Mouse (Mus musculus) spleen, adult 2 months (tissue): ENCODE measurements around the gene Abt1. TPM values are rescaled to one million over a fixed set of nuclear protein-coding genes. Genes with fewer than 3 reads are reported as not detected.
A peak's percentile ranks its signal among the peaks of the same experiment; 100 is the strongest.

Source experiments
- DNase-seq, 2 experiments: peaks; one replicate each; pipeline versions ENCODE4 v3.0.0 to v3.0.0-alpha.2; 2012 to 2021; ENCODE audit warnings: low spot score in 2 of 2, low read depth in 1 of 2
- H3K27ac ChIP-seq: fragments of 200-500 bp; 2 replicates; pipeline ENCODE4 v1.5.1; 2012; ENCODE audit warnings: low read length, inconsistent platforms; ENCODE audit not compliant: insufficient read depth
- H3K27me3 ChIP-seq: fragments of 200-500 bp; 2 replicates; pipeline ENCODE4 v1.6.1; 2012; ENCODE audit warnings: mild to moderate bottlenecking, moderate library complexity, low read length, inconsistent platforms; ENCODE audit not compliant: control insufficient read depth, insufficient read depth
- H3K36me3 ChIP-seq: fragments of 200-500 bp; 2 replicates; pipeline ENCODE4 v1.6.1; 2012; ENCODE audit warnings: mild to moderate bottlenecking, low read length, inconsistent platforms; ENCODE audit not compliant: control insufficient read depth, insufficient read depth
- H3K4me1 ChIP-seq: fragments of 200-500 bp; 2 replicates; pipeline ENCODE4 v1.6.1; 2011; ENCODE audit warnings: inconsistent platforms; ENCODE audit not compliant: control insufficient read depth, insufficient read depth, insufficient read length
- H3K4me3 ChIP-seq: fragments of 200-500 bp; 2 replicates; pipeline ENCODE4 v1.5.1; 2011; ENCODE audit warnings: mild to moderate bottlenecking, inconsistent platforms; ENCODE audit not compliant: insufficient read depth, insufficient read length; ENCODE audit errors: extremely low read depth
- CTCF ChIP-seq: fragments of 200-500 bp; IDR thresholded peaks from 2 replicates; pipeline ENCODE4 v1.5.1; 2011; ENCODE audit warnings: mild to moderate bottlenecking, inconsistent platforms; ENCODE audit not compliant: insufficient read depth, insufficient read length, insufficient replicate concordance; ENCODE audit errors: extremely low read depth
- POLR2A ChIP-seq: fragments of 200-500 bp; IDR thresholded peaks from 2 replicates; pipeline ENCODE4 v1.6.1; 2011; ENCODE audit warnings: low read depth, low read length, inconsistent platforms
- WGBS: fragments of 180-500 bp; shearing (Covaris S2); methylation state at CpG from one replicate; pipeline ENCODE4 v1.1.7; 2018; 5-methylcytosine and 5-hydroxymethylcytosine counted together
- polyA plus RNA-seq: library from polyadenylated mRNA; depleted of rRNA; stranded (reverse); fragments of >200 nt; gene quantifications from 2 replicates; pipeline ENCODE4 v1.2.3, GENCODE M21; 2012

The Abt1 gene
- polyA plus RNA-seq, 1 experiment, result 1.8 TPM

GRCm38 (mm10) chr13:23428166-23428993 lies 4.7 kb upstream of the Abt1 start:
- TF ChIP-seq POLR2A (no peak), CTCF (no peak)
- WGBS, result 87% methylated on average over 16 of the region's 16 CpGs
- no peak for DNase-seq
- no peak overlapping the region for H3K4me3 ChIP-seq
- H3K36me3 ChIP-seq, result no peaks in the 10 kb centered on the region
- H3K4me1 ChIP-seq, result peaks cover 5% of the 10 kb centered on the region; the same call in 1 of the 2 replicates
- no peaks in the 10 kb centered on the region for H3K27me3 ChIP-seq
- H3K27ac ChIP-seq, result no peak overlapping the region

GRCm38 (mm10) chr13:23427401-23427910 lies 3.8 kb upstream of the Abt1 start:
- no peaks in the 10 kb centered on the region for H3K36me3 ChIP-seq
- no peak overlapping the region for H3K4me3 ChIP-seq
- no peak overlapping the region for H3K27ac ChIP-seq
- no peaks in the 10 kb centered on the region for H3K27me3 ChIP-seq
- no peak for TF ChIP-seq POLR2A
- peaks cover 5% of the 10 kb centered on the region; the same call in 1 of the 2 replicates for H3K4me1 ChIP-seq
- DNase-seq, result no peak
- WGBS, result 89% methylated on average over 10 of the region's 10 CpGs

GRCm38 (mm10) chr13:23426922-23427321 lies 3.3 kb upstream of the Abt1 start:
- no peak overlapping the region for H3K27ac ChIP-seq
- H3K4me1 ChIP-seq, result peaks cover 5% of the 10 kb centered on the region; the same call in 1 of the 2 replicates
- H3K4me3 ChIP-seq, result no peak overlapping the region
- H3K27me3 ChIP-seq, result no peaks in the 10 kb centered on the region
- 65% methylated on average over 14 of the region's 14 CpGs for WGBS
- TF ChIP-seq POLR2A (no peak), CTCF (no peak)
- peaks cover 1% of the 10 kb centered on the region for H3K36me3 ChIP-seq
- no peak for DNase-seq

GRCm38 (mm10) chr13:23426335-23426734 lies 2.7 kb upstream of the Abt1 start:
- Histone ChIP-seq H3K27me3 (no peaks in the 10 kb centered on the region), H3K4me3 (no peak overlapping the region), H3K36me3 (peaks cover 5% of the 10 kb centered on the region), H3K27ac (no peak overlapping the region), H3K4me1 (peaks cover 5% of the 10 kb centered on the region; the same call in 1 of the 2 replicates)
- TF ChIP-seq POLR2A (no peak), CTCF (no peak)
- no peak for DNase-seq
- WGBS, result 84% methylated on average over 8 of the region's 8 CpGs

GRCm38 (mm10) chr13:23425505-23425904 lies 1.8 kb upstream of the Abt1 start:
- no peak overlapping the region for H3K4me3 ChIP-seq
- peaks cover 5% of the 10 kb centered on the region; the same call in 1 of the 2 replicates for H3K4me1 ChIP-seq
- no peak overlapping the region for H3K27ac ChIP-seq
- 34% methylated on average over 9 of the region's 9 CpGs for WGBS
- peaks cover 9% of the 10 kb centered on the region for H3K36me3 ChIP-seq
- no peak for DNase-seq
- H3K27me3 ChIP-seq, result no peaks in the 10 kb centered on the region
- TF ChIP-seq CTCF (no peak), POLR2A (no peak)

GRCm38 (mm10) chr13:23424494-23425325 lies 1.0 kb upstream of the Abt1 start:
- TF ChIP-seq CTCF, result peak; percentile 96
- no peak for TF ChIP-seq POLR2A
- peak; percentile 87 for DNase-seq
- Histone ChIP-seq H3K4me3 (peak overlapping the region; percentile 32), H3K4me1 (peaks cover 2% of the 10 kb centered on the region; the same call in 1 of the 2 replicates), H3K27ac (no peak overlapping the region), H3K27me3 (no peaks in the 10 kb centered on the region), H3K36me3 (peaks cover 11% of the 10 kb centered on the region)
- WGBS, result 7% methylated on average over 25 of the region's 25 CpGs
